Mouse (Mus musculus) intestine, embryonic 14.5 days (tissue): ENCODE data around the gene Sh3glb1. TPM values are rescaled to one million over a fixed set of nuclear protein-coding genes. Genes with fewer than 3 reads are reported as not detected.

Source experiments
- ATAC-seq: fragments of 200-750 bp; cut with Nextera tagmentation; replicated peaks from 2 replicates; pipeline ENCODE4 v1.8.0; 2017; ENCODE audit warnings: low read depth, moderate number of reproducible peaks, moderate TSS enrichment, moderate library complexity; ENCODE audit not compliant: low FRiP score, low TSS enrichment
- DNase-seq: peaks from one replicate; pipeline ENCODE4 v3.0.0-alpha.2; 2018; ENCODE audit warnings: low spot score
- H3K27ac ChIP-seq: fragments of 300-500 bp; sonication (generic); 2 replicates; pipeline ENCODE4 v1.5.1; 2014; ENCODE audit warnings: low read depth, mild to moderate bottlenecking, control low read depth
- H3K27me3 ChIP-seq: fragments of 300-500 bp; sonication (generic); replicated peaks from 2 replicates; pipeline ENCODE4 v1.6.1; 2014; ENCODE audit warnings: low read length, control low read depth; ENCODE audit not compliant: control insufficient read depth, insufficient read depth
- H3K36me3 ChIP-seq: fragments of 300-500 bp; sonication (generic); 2 replicates; pipeline ENCODE4 v1.6.1; 2014; ENCODE audit warnings: low read length, control low read depth; ENCODE audit not compliant: control insufficient read depth, insufficient read depth
- H3K4me1 ChIP-seq: fragments of 300-500 bp; sonication (generic); replicated peaks from 2 replicates; pipeline ENCODE4 v1.6.1; 2014; ENCODE audit warnings: low read length, control low read depth, mixed read lengths; ENCODE audit not compliant: control insufficient read depth, insufficient read depth
- H3K4me2 ChIP-seq: fragments of 300-500 bp; sonication (generic); 2 replicates; pipeline ENCODE4 v1.6.1; 2014; ENCODE audit warnings: low read length
- H3K4me3 ChIP-seq: fragments of 300-500 bp; sonication (generic); 2 replicates; pipeline ENCODE4 v1.5.1; 2014; ENCODE audit warnings: low read depth, low read length, control low read depth, mixed read lengths
- H3K9ac ChIP-seq: fragments of 300-500 bp; sonication (generic); 2 replicates; pipeline ENCODE4 v1.6.1; 2014; ENCODE audit warnings: mild to moderate bottlenecking, low read length
- H3K9me3 ChIP-seq: fragments of 300-500 bp; sonication (generic); 2 replicates; pipeline ENCODE4 v1.6.1; 2016; ENCODE audit warnings: low read length, control low read depth; ENCODE audit not compliant: control insufficient read depth
- WGBS: fragments of 180-500 bp; shearing (Covaris S2); extraction: QIAGEN DNeasy Blood & Tissue Kit; methylation state at CpG from one replicate; pipeline ENCODE4 v1.1.7; 2014; 5-methylcytosine and 5-hydroxymethylcytosine counted together
- polyA plus RNA-seq: library from polyadenylated mRNA; unstranded; fragments of >200 nt; fragmentation: Nextera tagmentation; extraction: Ambion mirVana; gene quantifications from 2 replicates; pipeline ENCODE4 v1.2.1, GENCODE M21; 2014

The Sh3glb1 gene
- polyA plus RNA-seq, 1 experiment from 2014 or later, result 95.3 TPM

DNA sequence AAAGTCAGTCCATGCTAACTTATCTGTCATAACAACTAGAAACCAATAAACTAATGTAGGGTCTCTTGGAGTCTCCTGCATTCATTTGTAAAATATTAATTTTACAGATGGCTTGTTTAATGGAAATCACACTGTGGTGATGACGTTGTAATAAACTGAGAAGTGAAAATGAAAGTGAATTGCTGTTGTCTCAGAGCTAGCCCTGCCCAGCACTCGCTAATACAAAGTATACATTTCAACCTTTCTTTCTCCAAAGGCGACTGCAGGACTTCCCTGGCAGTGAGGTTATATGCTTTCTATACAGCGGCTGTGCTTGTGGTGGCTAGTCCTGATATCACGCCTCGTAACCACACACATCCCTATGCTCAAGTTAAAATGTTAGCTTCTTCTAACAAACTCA, 16.2 kb downstream of the Sh3glb1 start:
- Histone ChIP-seq H3K27me3 (no peaks in the 10 kb centered on the region), H3K9me3 (no peaks in the 10 kb centered on the region), H3K4me2 (no peak overlapping the region), H3K27ac (no peak overlapping the region), H3K36me3 (peaks cover 72% of the 10 kb centered on the region), H3K4me3 (no peak overlapping the region), H3K4me1 (no peaks in the 10 kb centered on the region), H3K9ac (no peak overlapping the region)
- DNase-seq (no peak), ATAC-seq (no peak)
- whole genome bisulfite sequencing, result 78% methylated on average over 6 of the region's 6 CpGs

DNA sequence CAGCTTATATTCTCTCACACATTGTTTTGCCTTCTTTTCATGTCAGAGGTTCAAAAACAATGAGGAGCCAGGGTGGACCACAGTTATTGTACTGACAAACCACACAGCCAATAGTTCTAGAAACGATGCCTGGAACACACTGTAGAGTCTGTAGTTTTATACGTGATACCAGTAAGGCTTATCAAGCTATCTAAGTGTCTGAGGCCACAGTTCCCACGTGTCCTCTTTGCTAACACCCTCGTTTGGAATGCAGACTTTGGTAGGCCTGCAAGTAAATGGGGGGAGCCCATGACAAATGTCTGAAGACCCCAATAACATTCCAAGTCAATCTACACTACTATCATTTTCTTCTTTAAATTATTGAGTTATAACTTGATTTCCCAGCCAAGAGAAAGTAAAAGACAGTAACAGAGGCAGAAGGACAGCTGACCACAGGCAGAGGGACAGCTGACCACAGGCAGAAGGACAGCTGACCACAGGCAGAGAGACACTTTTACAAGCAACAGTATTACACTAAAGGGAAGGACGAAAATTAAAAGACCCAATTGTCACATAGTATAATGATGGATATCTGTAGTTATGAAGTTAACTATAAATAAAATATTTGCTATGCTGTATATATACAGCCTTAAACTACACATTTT, 21.2 kb downstream of the Sh3glb1 start:
- 83% methylated on average over 5 of the region's 5 CpGs for WGBS
- Histone ChIP-seq H3K4me3 (no peak overlapping the region), H3K36me3 (peaks cover 90% of the 10 kb centered on the region)

DNA sequence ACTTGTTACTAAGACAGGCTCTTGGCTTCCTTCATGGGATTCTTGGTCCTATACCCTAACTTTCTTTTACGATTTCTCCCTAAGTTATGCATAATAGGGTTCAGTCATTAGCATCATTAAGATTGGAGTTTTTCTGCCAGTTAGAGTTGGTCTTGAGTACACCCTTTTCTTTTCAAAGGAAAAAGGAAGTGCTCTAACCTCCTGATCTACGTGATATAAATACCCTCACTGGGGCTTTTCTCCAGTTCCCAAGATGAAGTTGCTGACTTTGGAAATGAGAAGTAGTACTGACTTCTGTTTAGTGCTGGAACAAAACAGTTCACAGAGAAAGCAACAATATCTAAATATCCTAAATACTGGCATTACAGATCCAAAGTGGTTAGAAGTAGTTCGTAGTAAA, 22.2 kb downstream of the Sh3glb1 start:
- H3K27me3 ChIP-seq, result no peaks in the 10 kb centered on the region
- no peak overlapping the region for H3K4me2 ChIP-seq
- H3K4me1 ChIP-seq, result no peaks in the 10 kb centered on the region
- H3K4me3 ChIP-seq, result no peak overlapping the region
- H3K9me3 ChIP-seq, result no peaks in the 10 kb centered on the region
- 83% methylated on average over 3 of the region's 3 CpGs for WGBS
- no peak overlapping the region for H3K27ac ChIP-seq
- no peak overlapping the region for H3K9ac ChIP-seq
- peaks cover 90% of the 10 kb centered on the region for H3K36me3 ChIP-seq
- no peak for ATAC-seq
- DNase-seq, result no peak

More for the DNA sequence above, 21.2 kb downstream of the Sh3glb1 start:
- Histone ChIP-seq H3K4me1 (no peaks in the 10 kb centered on the region), H3K27me3 (no peaks in the 10 kb centered on the region), H3K27ac (no peak overlapping the region), H3K9ac (no peak overlapping the region), H3K9me3 (no peaks in the 10 kb centered on the region), H3K4me2 (no peak overlapping the region)
- ATAC-seq (no peak), DNase-seq (no peak)

DNA sequence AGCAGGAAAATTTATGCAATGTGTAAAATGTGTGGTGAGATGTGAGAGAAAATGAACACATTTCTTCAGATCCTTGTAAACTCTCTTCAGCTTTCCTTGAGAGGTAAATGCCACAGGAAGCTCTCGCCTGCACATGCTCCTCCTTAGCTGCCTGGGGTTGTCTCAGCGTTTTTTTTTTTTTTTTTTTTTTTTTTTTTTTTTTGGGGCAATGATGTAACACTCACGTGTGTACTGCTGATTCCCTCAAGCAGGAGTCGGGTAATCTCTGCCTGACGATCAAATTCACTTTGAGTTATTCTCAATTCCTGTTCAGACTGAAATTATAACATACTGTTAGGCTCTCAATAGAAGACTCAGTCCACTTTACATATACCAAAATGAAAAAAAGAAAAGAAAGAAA, 23.0 kb downstream of the Sh3glb1 start:
- peaks cover 86% of the 10 kb centered on the region for H3K36me3 ChIP-seq
- H3K27me3 ChIP-seq, result no peaks in the 10 kb centered on the region
- no peak overlapping the region for H3K9ac ChIP-seq
- H3K4me1 ChIP-seq, result no peaks in the 10 kb centered on the region
- H3K27ac ChIP-seq, result no peak overlapping the region
- WGBS, result 66% methylated on average over 5 of the region's 5 CpGs
- no peak overlapping the region for H3K4me3 ChIP-seq
- no peak for ATAC-seq
- no peak for DNase-seq
- no peak overlapping the region for H3K4me2 ChIP-seq
- no peaks in the 10 kb centered on the region for H3K9me3 ChIP-seq

DNA sequence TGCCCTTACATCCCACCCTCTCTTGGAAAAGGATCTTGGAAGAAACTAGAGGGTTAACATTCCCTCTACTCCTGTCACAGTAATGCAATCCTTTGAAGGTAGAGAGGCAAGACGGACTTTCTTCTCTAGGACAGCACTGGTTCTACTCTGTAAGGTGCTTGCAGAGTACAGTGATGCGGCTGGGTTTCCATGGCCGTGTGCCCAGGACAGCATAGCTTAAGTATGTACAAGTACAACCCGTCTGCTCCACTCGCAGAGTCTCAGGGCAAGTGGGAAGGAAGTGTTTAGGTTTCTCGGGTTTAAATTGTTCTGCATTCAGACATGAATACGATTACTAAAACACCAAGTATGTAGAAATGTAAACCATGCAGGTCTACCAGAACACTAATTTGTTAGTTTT, 25.2 kb downstream of the Sh3glb1 start:
- no peak overlapping the region for H3K4me2 ChIP-seq
- peaks cover 88% of the 10 kb centered on the region for H3K36me3 ChIP-seq
- H3K27ac ChIP-seq, result no peak overlapping the region
- H3K4me1 ChIP-seq, result no peaks in the 10 kb centered on the region
- DNase-seq, result no peak
- H3K9ac ChIP-seq, result no peak overlapping the region
- no peaks in the 10 kb centered on the region for H3K27me3 ChIP-seq
- ATAC-seq, result no peak
- WGBS, result 80% methylated on average over 7 of the region's 7 CpGs
- H3K9me3 ChIP-seq, result no peaks in the 10 kb centered on the region
- no peak overlapping the region for H3K4me3 ChIP-seq

DNA sequence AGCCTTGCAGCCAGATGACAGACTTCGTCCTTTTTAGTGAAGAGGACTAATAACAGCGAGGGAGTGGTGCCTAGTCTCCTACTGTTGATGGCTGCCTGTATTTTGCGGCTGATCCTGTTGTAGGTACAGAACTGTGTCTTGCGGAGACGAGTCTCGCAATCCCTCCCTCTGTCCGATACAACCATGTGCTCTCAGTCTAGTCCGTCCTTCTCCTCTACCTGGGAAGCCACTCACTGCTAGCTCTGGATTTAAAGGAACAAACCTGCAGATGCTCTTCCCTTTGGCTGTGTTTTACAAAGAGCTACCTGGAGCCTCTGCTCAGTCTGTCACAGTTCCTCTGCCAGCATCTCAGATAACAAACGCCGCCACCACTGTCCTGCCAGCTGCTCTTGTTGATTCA, 26.1 kb downstream of the Sh3glb1 start:
- H3K27ac ChIP-seq, result no peak overlapping the region
- ATAC-seq (no peak), DNase-seq (no peak)
- no peak overlapping the region for H3K4me3 ChIP-seq
- WGBS, result 91% methylated on average over 10 of the region's 10 CpGs
- peaks cover 85% of the 10 kb centered on the region for H3K36me3 ChIP-seq
- no peaks in the 10 kb centered on the region for H3K27me3 ChIP-seq
- H3K4me2 ChIP-seq, result no peak overlapping the region
- no peak overlapping the region for H3K9ac ChIP-seq
- H3K4me1 ChIP-seq, result no peaks in the 10 kb centered on the region
- H3K9me3 ChIP-seq, result no peaks in the 10 kb centered on the region

DNA sequence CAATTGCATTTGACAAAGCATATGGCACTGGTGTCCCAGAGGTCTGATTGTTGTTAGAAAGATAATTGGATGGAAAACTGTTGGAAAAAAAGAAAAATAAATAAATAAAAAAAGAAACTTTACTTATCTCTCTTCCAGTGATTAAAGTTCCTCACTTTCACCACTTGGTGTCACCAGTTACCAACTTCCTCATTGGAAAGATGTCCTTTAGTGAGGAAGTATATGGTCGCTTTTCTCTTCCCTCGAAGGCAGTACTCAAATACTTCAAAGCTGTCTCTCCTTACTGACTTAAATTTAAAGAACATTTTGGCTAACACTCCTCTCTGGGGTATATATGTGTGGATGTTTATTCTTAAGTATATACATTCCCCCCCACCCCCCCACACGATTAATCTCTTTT, 28.1 kb downstream of the Sh3glb1 start:
- no peak for ATAC-seq
- Histone ChIP-seq H3K4me2 (no peak overlapping the region), H3K27ac (no peak overlapping the region), H3K36me3 (peaks cover 71% of the 10 kb centered on the region), H3K9me3 (no peaks in the 10 kb centered on the region), H3K9ac (no peak overlapping the region), H3K4me1 (no peaks in the 10 kb centered on the region), H3K27me3 (no peaks in the 10 kb centered on the region), H3K4me3 (no peak overlapping the region)
- 45% methylated on average over 3 of the region's 3 CpGs for WGBS
- no peak for DNase-seq

DNA sequence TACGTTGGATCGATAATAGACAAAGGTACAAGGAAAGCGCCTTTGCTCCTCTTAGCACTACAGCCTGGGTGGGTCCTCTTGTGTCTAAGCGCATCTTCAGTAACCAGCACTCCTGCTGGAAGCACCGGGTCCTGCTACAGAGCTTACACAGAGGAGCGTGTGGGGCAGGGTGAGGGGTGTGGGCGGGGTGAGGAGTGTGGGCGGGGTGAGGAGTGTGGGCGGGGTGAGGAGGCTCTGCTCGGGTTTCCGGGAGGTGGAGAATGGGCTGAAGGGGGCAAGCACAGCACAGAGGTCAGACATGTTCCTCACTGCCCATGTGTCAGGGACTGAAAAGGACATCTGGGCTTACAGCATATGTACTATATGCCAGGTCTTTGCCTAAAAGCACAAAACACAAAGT, 30.9 kb downstream of the Sh3glb1 start:
- Histone ChIP-seq H3K4me1 (no peaks in the 10 kb centered on the region), H3K27me3 (no peaks in the 10 kb centered on the region), H3K4me2 (no peak overlapping the region), H3K9ac (no peak overlapping the region), H3K27ac (no peak overlapping the region), H3K9me3 (no peaks in the 10 kb centered on the region), H3K4me3 (no peak overlapping the region), H3K36me3 (peaks cover 52% of the 10 kb centered on the region)
- peak; percentile 67; the same call in 1 of the 2 replicates for ATAC-seq
- no peak for DNase-seq
- WGBS, result 27% methylated on average over 11 of the region's 11 CpGs

DNA sequence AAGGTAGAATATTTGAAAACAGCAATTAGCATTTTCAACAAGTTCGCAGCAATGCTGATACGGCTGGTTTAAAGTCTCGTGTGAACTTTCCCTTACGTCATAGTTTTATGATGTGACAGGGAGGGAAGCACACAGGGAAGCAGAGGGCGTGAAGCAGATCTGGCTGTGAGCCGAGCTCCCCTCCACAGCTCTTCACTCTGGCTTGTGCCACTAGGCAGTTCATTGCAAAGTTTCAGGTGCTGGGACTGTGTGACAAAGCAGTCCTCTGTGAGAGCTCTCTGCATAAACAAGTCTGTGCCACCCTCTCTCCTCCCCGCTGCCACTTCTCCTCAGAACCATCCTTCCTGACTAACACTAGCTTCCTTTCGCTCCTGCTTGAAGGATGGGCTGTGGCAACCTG, 31.9 kb downstream of the Sh3glb1 start:
- Histone ChIP-seq H3K9me3 (no peaks in the 10 kb centered on the region), H3K4me1 (no peaks in the 10 kb centered on the region), H3K4me2 (no peak overlapping the region), H3K36me3 (peaks cover 45% of the 10 kb centered on the region), H3K9ac (no peak overlapping the region), H3K27ac (no peak overlapping the region), H3K27me3 (no peaks in the 10 kb centered on the region), H3K4me3 (no peak overlapping the region)
- WGBS, result 73% methylated on average over 8 of the region's 8 CpGs
- ATAC-seq (no peak), DNase-seq (no peak)
